Mouse (Mus musculus): ENCODE measurements around the gene Scarb1.
A peak's percentile ranks its signal among the peaks of the same experiment; 100 is the strongest.

- TF ChIP-seq EP300 (IDR thresholded peaks at IDR 0.05; ENCODE audit: low read depth) (0 out of 2 replicates have a peak, but pooled peaks have one; percentile 20), CTCF (IDR thresholded peaks at IDR 0.05; ENCODE audit: low read depth) (no peak)
Measured at GRCm38 (mm10) chr5:125341459-125342090, 681 bp upstream of the Scarb1 start.
